Mouse (Mus musculus) heart, embryonic 11.5 days (tissue): ENCODE results near the gene Olfr221. TPM values are rescaled to one million over a fixed set of nuclear protein-coding genes. Genes with fewer than 3 reads are reported as not detected.

Experiments
- ATAC-seq: fragments of 200-750 bp; cut with Nextera tagmentation; replicated peaks from 2 replicates; pipeline ENCODE4 v1.8.0; 2017; ENCODE audit warnings: moderate library complexity; ENCODE audit not compliant: insufficient number of reproducible peaks, low FRiP score, low TSS enrichment
- H3K27ac ChIP-seq: fragments of 300-500 bp; sonication (generic); 2 replicates; pipeline ENCODE4 v1.5.1; 2014; ENCODE audit warnings: mild to moderate bottlenecking, low read depth, low read length
- H3K27me3 ChIP-seq: fragments of 300-500 bp; sonication (generic); 2 replicates; pipeline ENCODE4 v1.6.1; 2014; ENCODE audit warnings: mild to moderate bottlenecking, low read length, mixed read lengths; ENCODE audit not compliant: control insufficient read depth, insufficient read depth
- H3K36me3 ChIP-seq: fragments of 300-500 bp; sonication (generic); 2 replicates; pipeline ENCODE4 v1.6.1; 2014; ENCODE audit warnings: mild to moderate bottlenecking, low read length, moderate library complexity, mixed read lengths; ENCODE audit not compliant: control insufficient read depth, insufficient read depth
- H3K4me1 ChIP-seq: fragments of 300-500 bp; sonication (generic); 2 replicates; pipeline ENCODE4 v1.6.1; 2014; ENCODE audit warnings: low read length; ENCODE audit not compliant: control insufficient read depth, insufficient read depth
- H3K4me2 ChIP-seq: fragments of 300-500 bp; sonication (generic); 2 replicates; pipeline ENCODE4 v1.6.1; 2014; ENCODE audit warnings: mild to moderate bottlenecking, moderate library complexity
- H3K4me3 ChIP-seq: fragments of 300-500 bp; sonication (generic); 2 replicates; pipeline ENCODE4 v1.5.1; 2014; ENCODE audit warnings: low read depth, low read length
- H3K9ac ChIP-seq: fragments of 300-500 bp; sonication (generic); 2 replicates; pipeline ENCODE4 v1.6.1; 2014; ENCODE audit warnings: mild to moderate bottlenecking, low read depth, low read length, moderate library complexity
- H3K9me3 ChIP-seq: fragments of 300-500 bp; sonication (generic); replicated peaks from 2 replicates; pipeline ENCODE4 v1.6.1; 2016; ENCODE audit warnings: low read length; ENCODE audit not compliant: control insufficient read depth
- WGBS: fragments of 180-500 bp; shearing (Covaris S2); extraction: QIAGEN DNeasy Blood & Tissue Kit; methylation state at CpG from one replicate; pipeline ENCODE4 v1.1.7; 2014; ENCODE audit not compliant: insufficient replicate concordance; 5-methylcytosine and 5-hydroxymethylcytosine counted together
- polyA plus RNA-seq: library from polyadenylated mRNA; unstranded; fragments of >200 nt; fragmentation: Nextera tagmentation; extraction: Ambion mirVana; gene quantifications from 2 replicates; pipeline ENCODE4 v1.2.1, GENCODE M21; 2014

The Olfr221 gene
- polyA plus RNA-seq, 1 experiment from 2014 or later, result not detected

GRCm38 (mm10) chr14:52005141-52005540 is 37.1 kb downstream of the Olfr221 start:
- Histone ChIP-seq H3K9ac (0 out of 2 replicates have a peak overlapping the region, but pooled peaks have one; percentile 40), H3K4me2 (no peak overlapping the region; the same call in 1 of the 2 replicates), H3K4me1 (peaks cover 35% of the 10 kb centered on the region), H3K4me3 (no peak overlapping the region), H3K27ac (peak overlapping the region; percentile 24; the same call in 1 of the 2 replicates), H3K9me3 (no peaks in the 10 kb centered on the region), H3K27me3 (no peaks in the 10 kb centered on the region), H3K36me3 (peaks cover 43% of the 10 kb centered on the region)
- WGBS, result 67% methylated on average over 7 of the region's 7 CpGs
- no peak for ATAC-seq

DNA sequence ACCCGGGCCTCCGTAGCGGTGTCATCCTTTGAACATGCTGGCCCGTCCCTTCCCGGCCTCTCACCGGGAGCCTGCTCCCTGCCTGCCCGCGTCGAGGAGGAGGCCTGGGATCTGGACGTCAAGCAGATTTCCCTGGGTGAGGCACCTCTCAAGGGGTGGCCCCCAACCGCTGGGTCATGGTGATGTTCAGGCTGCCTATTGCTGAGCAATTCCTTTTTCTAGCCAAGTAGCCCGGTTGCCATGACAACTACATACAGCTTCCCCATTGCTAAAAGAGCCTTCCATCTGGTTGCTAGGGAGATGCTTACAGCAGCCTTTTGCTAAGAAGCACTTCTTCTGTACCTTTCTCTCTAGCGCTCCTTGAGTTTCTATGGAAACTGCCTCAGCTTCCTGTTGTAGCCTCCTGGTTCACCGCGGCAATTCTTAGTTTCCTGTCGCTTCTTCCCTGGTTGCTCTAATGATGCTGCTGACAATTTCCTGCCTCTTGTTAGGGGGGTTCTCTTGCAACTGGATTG is 38.2 kb downstream of the Olfr221 start:
- no peak for ATAC-seq
- 56% methylated on average over 16 of the region's 16 CpGs for WGBS

DNA sequence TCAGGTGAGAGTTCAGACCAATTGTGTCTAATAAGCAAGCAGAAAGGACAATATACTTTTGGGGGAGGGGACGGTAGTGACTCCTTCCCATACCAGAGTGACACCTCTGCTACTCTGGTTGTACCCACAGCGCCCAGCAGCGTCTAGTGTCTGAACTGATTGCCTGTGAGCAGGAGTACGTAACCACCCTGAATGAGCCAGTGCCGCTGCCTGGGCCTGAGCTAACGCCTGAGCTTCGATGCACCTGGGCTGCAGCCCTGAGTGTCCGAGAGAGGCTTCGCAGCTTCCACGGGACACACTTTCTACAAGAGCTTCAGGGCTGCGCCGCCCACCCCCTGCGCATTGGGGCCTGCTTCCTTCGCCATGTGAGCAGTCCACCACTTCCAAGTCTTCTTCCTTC is 44.8 kb downstream of the Olfr221 start:
- H3K36me3 ChIP-seq, result peaks cover 56% of the 10 kb centered on the region
- H3K27me3 ChIP-seq, result no peaks in the 10 kb centered on the region
- 90% methylated on average over 14 of the region's 14 CpGs for WGBS
- no peak overlapping the region for H3K9ac ChIP-seq
- H3K27ac ChIP-seq, result no peak overlapping the region
- no peak overlapping the region for H3K4me2 ChIP-seq
- no peak overlapping the region for H3K4me3 ChIP-seq
- ATAC-seq, result 0 out of 2 replicates have a peak, but pooled peaks have one; percentile 7
- H3K9me3 ChIP-seq, result no peaks in the 10 kb centered on the region
- no peaks in the 10 kb centered on the region for H3K4me1 ChIP-seq

More for the DNA sequence above, 38.2 kb downstream of the Olfr221 start:
- peaks cover 38% of the 10 kb centered on the region for H3K36me3 ChIP-seq
- H3K9me3 ChIP-seq, result no peaks in the 10 kb centered on the region
- no peak overlapping the region for H3K4me2 ChIP-seq
- no peak overlapping the region for H3K27ac ChIP-seq
- no peak overlapping the region for H3K9ac ChIP-seq
- H3K27me3 ChIP-seq, result no peaks in the 10 kb centered on the region
- H3K4me3 ChIP-seq, result no peak overlapping the region
- peaks cover 25% of the 10 kb centered on the region for H3K4me1 ChIP-seq

- peaks cover 56% of the 10 kb centered on the region for H3K36me3 ChIP-seq
- no peak overlapping the region for H3K4me3 ChIP-seq
- H3K9me3 ChIP-seq, result no peaks in the 10 kb centered on the region
- H3K27me3 ChIP-seq, result no peaks in the 10 kb centered on the region
- no peak for ATAC-seq
- H3K27ac ChIP-seq, result no peak overlapping the region
- no peak overlapping the region for H3K9ac ChIP-seq
- H3K4me1 ChIP-seq, result no peaks in the 10 kb centered on the region
- 57% methylated on average over 17 of the region's 17 CpGs for WGBS
- H3K4me2 ChIP-seq, result no peak overlapping the region
Observed at GRCm38 (mm10) chr14:51996866-51997265, 45.4 kb downstream of the Olfr221 start.

- peaks cover 58% of the 10 kb centered on the region for H3K36me3 ChIP-seq
Observed at GRCm38 (mm10) chr14:51996231-51996841, 45.9 kb downstream of the Olfr221 start.

GRCm38 (mm10) chr14:51995219-51995871 is 46.9 kb downstream of the Olfr221 start:
- no peak overlapping the region for H3K27ac ChIP-seq
- H3K27me3 ChIP-seq, result no peaks in the 10 kb centered on the region
- H3K9ac ChIP-seq, result no peak overlapping the region
- H3K9me3 ChIP-seq, result no peaks in the 10 kb centered on the region
- 80% methylated on average over 12 of the region's 12 CpGs for WGBS
- no peak for ATAC-seq
- no peak overlapping the region for H3K4me3 ChIP-seq
- no peak overlapping the region for H3K4me2 ChIP-seq
- H3K4me1 ChIP-seq, result no peaks in the 10 kb centered on the region
- peaks cover 56% of the 10 kb centered on the region for H3K36me3 ChIP-seq

More at GRCm38 (mm10) chr14:51996231-51996841, 45.9 kb downstream of the Olfr221 start:
- H3K4me3 ChIP-seq, result no peak overlapping the region
- ATAC-seq, result no peak
- no peak overlapping the region for H3K4me2 ChIP-seq
- H3K9ac ChIP-seq, result no peak overlapping the region
- no peak overlapping the region for H3K27ac ChIP-seq
- H3K9me3 ChIP-seq, result no peaks in the 10 kb centered on the region
- no peaks in the 10 kb centered on the region for H3K27me3 ChIP-seq
- no peaks in the 10 kb centered on the region for H3K4me1 ChIP-seq
- WGBS, result 85% methylated on average over 13 of the region's 13 CpGs

- Histone ChIP-seq H3K27me3 (no peaks in the 10 kb centered on the region), H3K4me2 (no peak overlapping the region), H3K9ac (no peak overlapping the region), H3K9me3 (no peaks in the 10 kb centered on the region), H3K36me3 (peaks cover 61% of the 10 kb centered on the region), H3K27ac (no peak overlapping the region), H3K4me1 (no peaks in the 10 kb centered on the region), H3K4me3 (no peak overlapping the region)
- 80% methylated on average over 4 of the region's 4 CpGs for WGBS
- no peak for ATAC-seq
Observed at GRCm38 (mm10) chr14:51994453-51994852, 47.8 kb downstream of the Olfr221 start.

- no peak overlapping the region for H3K27ac ChIP-seq
- no peak overlapping the region for H3K4me2 ChIP-seq
- H3K9me3 ChIP-seq, result no peaks in the 10 kb centered on the region
- H3K4me1 ChIP-seq, result peaks cover 3% of the 10 kb centered on the region
- 63% methylated on average over 12 of the region's 12 CpGs for WGBS
- no peaks in the 10 kb centered on the region for H3K27me3 ChIP-seq
- no peak for ATAC-seq
- H3K4me3 ChIP-seq, result no peak overlapping the region
- 0 out of 2 replicates have a peak overlapping the region, but pooled peaks have one; percentile 10 for H3K9ac ChIP-seq
- H3K36me3 ChIP-seq, result peaks cover 38% of the 10 kb centered on the region
Observed at GRCm38 (mm10) chr14:51989461-51989970, 52.7 kb downstream of the Olfr221 start.
